Comparison of ENCODE assay signal across 20 mouse cellular contexts in the genomic region with DNA sequence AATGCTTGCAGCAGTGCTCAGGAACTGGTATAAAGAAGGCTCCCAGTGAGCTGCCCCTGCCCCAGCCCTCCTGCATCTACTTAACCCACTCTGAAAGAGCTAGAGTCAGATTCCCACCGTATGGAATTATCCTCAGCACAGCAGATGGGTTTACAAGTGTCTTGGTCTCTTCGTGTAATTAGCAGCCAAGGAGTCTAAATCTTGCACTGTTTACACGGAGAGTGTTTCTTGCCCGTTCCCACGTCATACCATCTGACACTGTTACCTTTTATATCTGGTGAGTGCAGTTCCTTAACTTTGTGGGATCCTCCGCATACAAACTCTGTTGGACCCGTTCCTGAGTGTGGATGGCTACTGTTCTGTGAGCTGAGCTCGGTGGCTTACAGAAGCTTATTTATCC.
A peak's percentile ranks its signal among the peaks of the same experiment; 100 is the strongest.
DNase-seq lines count a peak whose midpoint lies in the region; ATAC-seq lines count a peak whose summit lies in the region.
"Had no signal": no experiment of that assay in that cellular context is flagged by ENCODE, and none has a peak within 500 bp of the region (broad histone marks: within the 10 kb centered on the region; RNA-seq: fewer than 3 reads in every experiment).

No protein-coding gene starts in this region.

- no peak overlapping the region for H3K4me3 ChIP-seq in forebrain, embryonic 16.5 days (replicated peaks; ENCODE audit: low read length)
- no peak overlapping the region for H3K4me3 ChIP-seq in forebrain, embryonic 11.5 days (ENCODE audit: low read depth, low read length)
- H3K4me3 ChIP-seq: embryonic facial prominence, embryonic 13.5 days; heart, embryonic 13.5 days; limb, embryonic 13.5 days; liver, embryonic 15.5 days; midbrain, embryonic 10.5 days had no signal

- no peaks in the 10 kb centered on the region for H3K9me3 ChIP-seq in forebrain, embryonic 16.5 days (ENCODE audit: control insufficient read depth, low read length)
- no peaks in the 10 kb centered on the region for H3K9me3 ChIP-seq in forebrain, embryonic 11.5 days (ENCODE audit: control insufficient read depth, low read length)
- H3K9me3 ChIP-seq: embryonic facial prominence, embryonic 13.5 days; heart, embryonic 13.5 days; limb, embryonic 13.5 days; liver, embryonic 15.5 days; midbrain, embryonic 10.5 days had no signal

- no peak overlapping the region for H3K27ac ChIP-seq in forebrain, embryonic 16.5 days (ENCODE audit: low read length)
- no peak overlapping the region for H3K27ac ChIP-seq in forebrain, embryonic 11.5 days (ENCODE audit: low read depth, low read length)
- H3K27ac ChIP-seq: embryonic facial prominence, embryonic 13.5 days; heart, embryonic 13.5 days; limb, embryonic 13.5 days; liver, embryonic 15.5 days; midbrain, embryonic 10.5 days had no signal

- ATAC-seq in forebrain, embryonic 16.5 days = peak; percentile 63
- no peak for ATAC-seq in forebrain, embryonic 11.5 days (replicated peaks; ENCODE audit: low FRiP score)
- ATAC-seq: Patski had no signal

- whole genome bisulfite sequencing in forebrain, embryonic 16.5 days = 45% methylated on average over 8 of the region's 8 CpGs
- 71% methylated on average over 8 of the region's 8 CpGs for WGBS in forebrain, embryonic 11.5 days

- no peaks in the 10 kb centered on the region for H3K27me3 ChIP-seq in forebrain, embryonic 16.5 days (replicated peaks; ENCODE audit: control insufficient read depth, insufficient read depth, low read length)
- H3K27me3 ChIP-seq in forebrain, embryonic 11.5 days (ENCODE audit: control insufficient read depth, insufficient read depth, low read length) = no peaks in the 10 kb centered on the region
- H3K27me3 ChIP-seq: embryonic facial prominence, embryonic 13.5 days; heart, embryonic 13.5 days; limb, embryonic 13.5 days; liver, embryonic 15.5 days; Patski had no signal

- H3K4me1 ChIP-seq in forebrain, embryonic 16.5 days (replicated peaks; ENCODE audit: control insufficient read depth, insufficient read depth, low read length) = peaks cover 6% of the 10 kb centered on the region; the same call in 1 of the 2 replicates
- H3K4me1 ChIP-seq in forebrain, embryonic 11.5 days (replicated peaks; ENCODE audit: control insufficient read depth, insufficient read depth, low read length) = no peaks in the 10 kb centered on the region
- H3K4me1 ChIP-seq: embryonic facial prominence, embryonic 13.5 days; heart, embryonic 13.5 days; limb, embryonic 13.5 days; liver, embryonic 15.5 days; midbrain, embryonic 10.5 days had no signal

- DNase-seq in forebrain, embryonic 11.5 days (ENCODE audit: low spot score) = no peak
- DNase-seq in brain, embryonic 18.5 days (ENCODE audit: low read depth, low spot score) = peak; percentile 45
- peak; percentile 14 to 69 for DNase-seq in left cerebral cortex, adult 9 months (ENCODE audit: low spot score in 2 of 2)
- DNase-seq in right cerebral cortex, postnatal 25 days = peak; percentile 51
- DNase-seq in adrenal gland, adult (ENCODE audit: inconsistent age in 2 of 2, low spot score in 1 of 2) = no peak
- no peak for DNase-seq in retina, postnatal 1 day
- no peak for DNase-seq in kidney, postnatal 4 days
- DNase-seq: cerebellum, adult 18-20 months; heart, postnatal 4 days; kidney, adult 2 months; kidney, postnatal 36 days; lung, postnatal 14 days; thymus, adult 2 months had no signal

- no peaks in the 10 kb centered on the region for H3K36me3 ChIP-seq in forebrain, embryonic 16.5 days (ENCODE audit: control insufficient read depth, insufficient read depth)
- H3K36me3 ChIP-seq in forebrain, embryonic 11.5 days (ENCODE audit: control insufficient read depth, insufficient read depth, low read length) = no peaks in the 10 kb centered on the region
- H3K36me3 ChIP-seq: embryonic facial prominence, embryonic 13.5 days; heart, embryonic 13.5 days; limb, embryonic 13.5 days; liver, embryonic 15.5 days; midbrain, embryonic 10.5 days had no signal

- H3K4me2 ChIP-seq in forebrain, embryonic 16.5 days (ENCODE audit: low read length) = no peak overlapping the region
- H3K4me2 ChIP-seq in forebrain, embryonic 11.5 days (ENCODE audit: low read depth, low read length, severe bottlenecking) = no peak overlapping the region
- H3K4me2 ChIP-seq: embryonic facial prominence, embryonic 13.5 days; heart, embryonic 13.5 days; limb, embryonic 13.5 days; liver, embryonic 15.5 days had no signal

- H3K9ac ChIP-seq in forebrain, embryonic 16.5 days (replicated peaks; ENCODE audit: low read depth, low read length) = no peak overlapping the region
- no peak overlapping the region for H3K9ac ChIP-seq in forebrain, embryonic 11.5 days (ENCODE audit: low read length)
- H3K9ac ChIP-seq: embryonic facial prominence, embryonic 13.5 days; heart, embryonic 13.5 days; limb, embryonic 13.5 days; liver, embryonic 15.5 days had no signal

Comparison
In these comparisons a context has a peak if more than half of its experiments do, and no peak if none do; other contexts are left out.
1. DNase-seq: peak in brain, embryonic 18.5 days (single experiment), left cerebral cortex, adult 9 months (2 of 2) and right cerebral cortex, postnatal 25 days (single experiment); none in forebrain, embryonic 11.5 days (single experiment), adrenal gland, adult (0 of 2), retina, postnatal 1 day (single experiment) and kidney, postnatal 4 days (0 of 2).